Mouse (Mus musculus) E14TG2a.4 (cell line): Measurements from ENCODE around the gene Gpatch2l.

Source experiments
- H3K27me3 ChIP-seq: 2 replicates; pipeline ENCODE4 v1.6.1; 2014; ENCODE audit warnings: low read length, control low read depth; ENCODE audit not compliant: insufficient read depth
- H3K36me3 ChIP-seq: 2 replicates; pipeline ENCODE4 v1.6.1; 2014; ENCODE audit warnings: low read length, control low read depth; ENCODE audit not compliant: insufficient read depth
- H3K4me1 ChIP-seq: replicated peaks from 2 replicates; pipeline ENCODE4 v1.6.1; 2014; ENCODE audit warnings: low read depth, low read length, control low read depth
- H3K4me3 ChIP-seq: replicated peaks from 2 replicates; pipeline ENCODE4 v1.5.1; 2014; ENCODE audit warnings: mild to moderate bottlenecking, low read length
- H3K9me3 ChIP-seq: 2 replicates; pipeline ENCODE4 v1.6.1; 2014; ENCODE audit warnings: low read length, control low read depth
- CTCF ChIP-seq: conservative IDR thresholded peaks from 2 replicates; pipeline ENCODE4 v1.5.1; 2014; ENCODE audit warnings: low read length
- NANOG ChIP-seq: IDR thresholded peaks from 2 replicates; pipeline ENCODE4 v1.6.1; 2014; ENCODE audit warnings: borderline replicate concordance, low read length, mixed read lengths
- POU5F1 ChIP-seq: IDR thresholded peaks from 2 replicates; pipeline ENCODE4 v1.6.1; 2014; ENCODE audit warnings: low read length, borderline replicate concordance

Gpatch2l gene

DNA sequence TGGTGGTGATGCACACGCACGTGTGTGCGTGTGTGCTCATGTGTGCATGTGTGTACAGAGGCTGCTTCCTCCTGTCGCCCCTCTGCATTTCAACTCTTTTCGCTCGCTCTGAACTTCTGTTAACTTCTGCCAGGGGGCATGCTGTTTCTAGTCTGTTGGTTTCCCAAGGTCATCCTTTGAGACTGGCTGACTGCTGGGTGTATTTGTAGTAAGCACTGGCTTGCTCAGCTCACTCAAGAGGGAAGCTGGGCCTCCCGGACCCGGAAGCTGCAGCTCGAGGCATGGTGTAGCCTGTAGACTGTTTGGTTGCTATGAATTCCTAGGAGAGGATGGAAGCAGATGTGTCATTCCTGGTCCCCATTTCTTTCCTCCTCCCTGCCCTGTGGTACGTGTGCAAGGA lies 61.3 kb downstream of the Gpatch2l start:
- no peaks in the 10 kb centered on the region for H3K36me3 ChIP-seq
- H3K4me1 ChIP-seq = peaks cover 24% of the 10 kb centered on the region
- TF ChIP-seq CTCF (no peak), POU5F1 (no peak), NANOG (no peak)
- H3K27me3 ChIP-seq = peaks cover 15% of the 10 kb centered on the region; the same call in 1 of the 2 replicates
- H3K4me3 ChIP-seq = no peak overlapping the region
- H3K9me3 ChIP-seq = no peaks in the 10 kb centered on the region

DNA sequence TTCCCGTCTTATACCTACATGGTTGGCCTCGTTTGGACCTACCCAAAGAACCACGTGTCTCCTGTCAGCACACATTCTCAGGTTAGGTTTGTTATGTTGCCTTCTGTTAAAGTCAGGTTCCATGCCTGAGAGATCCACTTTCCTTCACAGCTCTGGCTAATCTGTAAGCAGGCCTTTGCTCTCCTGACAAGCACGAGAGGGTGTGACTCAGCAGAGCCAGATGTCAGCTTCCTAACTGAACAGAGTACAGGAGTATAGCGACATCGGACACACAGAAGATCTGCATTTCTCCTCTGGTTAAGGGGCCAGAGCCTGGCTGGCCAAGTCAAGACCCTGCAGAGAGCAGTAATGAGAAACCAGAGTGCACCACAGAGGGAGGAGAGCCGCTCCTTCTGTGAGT lies 63.4 kb downstream of the Gpatch2l start:
- Histone ChIP-seq H3K4me3 (peak overlapping the region; percentile 74), H3K36me3 (no peaks in the 10 kb centered on the region), H3K9me3 (no peaks in the 10 kb centered on the region), H3K27me3 (peaks cover 12% of the 10 kb centered on the region; the same call in 1 of the 2 replicates), H3K4me1 (peaks cover 34% of the 10 kb centered on the region)
- TF ChIP-seq NANOG (no peak), CTCF (no peak), POU5F1 (no peak)

GRCm38 (mm10) chr12:86305635-86306243 lies 64.1 kb downstream of the Gpatch2l start:
- Histone ChIP-seq H3K27me3 (peaks cover 11% of the 10 kb centered on the region; the same call in 1 of the 2 replicates), H3K4me1 (peaks cover 37% of the 10 kb centered on the region), H3K4me3 (peak overlapping the region; percentile 74), H3K36me3 (no peaks in the 10 kb centered on the region), H3K9me3 (no peaks in the 10 kb centered on the region)
- TF ChIP-seq POU5F1 (no peak), NANOG (no peak), CTCF (peak; percentile 44)

DNA sequence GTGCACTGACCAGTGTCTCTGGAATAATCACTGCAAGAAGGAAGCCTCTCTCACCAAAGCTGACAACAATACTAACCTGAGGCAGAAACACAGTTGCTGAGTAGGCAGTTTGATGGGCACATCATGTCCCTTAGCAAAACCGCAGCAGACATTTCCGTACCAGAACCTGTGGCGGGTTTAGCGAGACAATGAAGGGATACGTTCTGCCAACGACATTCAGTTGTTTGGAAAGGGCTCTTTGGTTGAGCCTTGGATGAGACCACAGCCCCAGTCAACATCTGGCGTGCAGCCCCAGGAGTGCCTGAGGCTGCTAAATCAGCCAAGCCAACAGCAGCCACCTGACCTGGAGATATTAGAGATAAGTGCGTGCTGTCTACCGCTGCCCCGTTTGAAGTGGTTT lies 67.8 kb downstream of the Gpatch2l start:
- Histone ChIP-seq H3K9me3 (no peaks in the 10 kb centered on the region), H3K36me3 (no peaks in the 10 kb centered on the region), H3K4me3 (peak overlapping the region; percentile 32), H3K4me1 (peaks cover 27% of the 10 kb centered on the region), H3K27me3 (0 out of 2 replicates have a peak, but pooled peaks cover 14% of the 10 kb centered on the region)
- no peak for TF ChIP-seq CTCF
- no peak for TF ChIP-seq NANOG
- no peak for TF ChIP-seq POU5F1

GRCm38 (mm10) chr12:86309902-86310301 lies 68.2 kb downstream of the Gpatch2l start:
- Histone ChIP-seq H3K4me1 (peaks cover 26% of the 10 kb centered on the region), H3K27me3 (peaks cover 17% of the 10 kb centered on the region; the same call in 1 of the 2 replicates), H3K36me3 (no peaks in the 10 kb centered on the region), H3K4me3 (no peak overlapping the region), H3K9me3 (no peaks in the 10 kb centered on the region)
- no peak for TF ChIP-seq CTCF
- TF ChIP-seq NANOG = no peak
- TF ChIP-seq POU5F1 = no peak

DNA sequence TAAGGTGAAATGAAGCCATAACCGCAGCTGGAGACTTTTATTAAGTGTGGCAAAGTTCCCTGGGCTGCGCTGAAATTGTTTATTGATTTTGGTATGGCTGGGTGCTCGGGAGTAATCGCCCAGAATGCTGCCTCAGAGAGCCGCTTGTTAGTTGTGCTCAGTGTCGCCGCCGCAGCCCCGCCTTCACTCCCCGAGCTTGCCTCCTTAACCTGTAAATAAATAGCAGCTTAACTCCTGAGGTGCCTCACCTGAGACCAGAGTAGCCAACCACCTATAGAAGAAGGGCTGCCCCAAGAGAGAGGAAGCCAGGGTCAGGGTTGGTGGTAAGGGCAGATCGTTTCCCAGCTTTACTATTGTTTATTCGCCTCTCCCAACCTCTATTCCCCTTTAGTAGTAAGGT lies 79.0 kb downstream of the Gpatch2l start:
- Histone ChIP-seq H3K9me3 (no peaks in the 10 kb centered on the region), H3K4me3 (peak overlapping the region; percentile 46), H3K4me1 (peaks cover 20% of the 10 kb centered on the region), H3K27me3 (peaks cover 45% of the 10 kb centered on the region), H3K36me3 (no peaks in the 10 kb centered on the region)
- TF ChIP-seq POU5F1 (no peak), CTCF (no peak), NANOG (no peak)

- H3K9me3 ChIP-seq = no peaks in the 10 kb centered on the region
- H3K36me3 ChIP-seq = no peaks in the 10 kb centered on the region
- peaks cover 30% of the 10 kb centered on the region for H3K4me1 ChIP-seq
- TF ChIP-seq POU5F1 (no peak), NANOG (no peak), CTCF (no peak)
- H3K4me3 ChIP-seq = no peak overlapping the region
- peaks cover 38% of the 10 kb centered on the region for H3K27me3 ChIP-seq
These were observed 82.6 kb downstream of the Gpatch2l start for GRCm38 (mm10) chr12:86324297-86324696.

- no peaks in the 10 kb centered on the region for H3K9me3 ChIP-seq
- no peaks in the 10 kb centered on the region for H3K36me3 ChIP-seq
- no peak overlapping the region for H3K4me3 ChIP-seq
- TF ChIP-seq NANOG (no peak), POU5F1 (no peak), CTCF (no peak)
- peaks cover 32% of the 10 kb centered on the region for H3K27me3 ChIP-seq
- peaks cover 26% of the 10 kb centered on the region for H3K4me1 ChIP-seq
These were observed 88.2 kb downstream of the Gpatch2l start for GRCm38 (mm10) chr12:86329813-86330212.

GRCm38 (mm10) chr12:86330684-86331083 lies 89.0 kb downstream of the Gpatch2l start:
- no peak for TF ChIP-seq POU5F1
- TF ChIP-seq CTCF = no peak
- TF ChIP-seq NANOG = no peak
- H3K27me3 ChIP-seq = peaks cover 28% of the 10 kb centered on the region
- peaks cover 26% of the 10 kb centered on the region for H3K4me1 ChIP-seq
- no peak overlapping the region; the same call in 1 of the 2 replicates for H3K4me3 ChIP-seq
- no peaks in the 10 kb centered on the region for H3K36me3 ChIP-seq
- no peaks in the 10 kb centered on the region for H3K9me3 ChIP-seq
